18 mouse cellular contexts compared by ENCODE assay signal in the genomic region with DNA sequence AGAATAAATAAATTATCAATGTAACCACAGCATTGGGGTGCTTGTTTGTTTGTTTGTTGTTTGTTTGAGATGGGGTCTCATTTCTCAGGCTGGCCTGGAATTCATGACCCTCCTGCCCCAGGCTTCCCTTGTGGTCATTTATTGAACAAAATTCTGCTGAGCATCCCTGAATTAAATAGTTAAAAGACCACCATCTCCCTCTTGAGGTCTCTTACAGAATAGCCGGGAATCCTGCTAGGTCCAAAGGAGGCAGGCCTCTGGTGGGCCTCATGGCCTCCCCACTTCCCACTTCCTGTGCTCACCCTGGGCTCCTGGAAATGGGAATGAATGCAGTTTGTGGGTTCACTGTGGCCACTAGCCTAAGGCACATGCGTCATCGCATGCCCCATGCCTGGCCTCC. TPM values are rescaled to one million over a fixed set of nuclear protein-coding genes. Genes with fewer than 3 reads are reported as not detected.
DNase-seq lines count a peak whose midpoint lies in the region; ATAC-seq and TF ChIP-seq lines count a peak whose summit lies in the region.
"Had no signal": no experiment of that assay in that cellular context is flagged by ENCODE, and none has a peak within 500 bp of the region (broad histone marks: within the 10 kb centered on the region; RNA-seq: fewer than 3 reads in every experiment).

No protein-coding gene starts in this region.

- H3K36me3 ChIP-seq in hindbrain, postnatal 0 days (ENCODE audit: insufficient read depth, low read length): no peaks in the 10 kb centered on the region
- H3K36me3 ChIP-seq in hindbrain, embryonic 14.5 days (replicated peaks; ENCODE audit: control insufficient read depth, insufficient read depth): no peaks in the 10 kb centered on the region
- H3K36me3 ChIP-seq in lung, postnatal 0 days (ENCODE audit: insufficient read depth, low read length): no peaks in the 10 kb centered on the region
- no peaks in the 10 kb centered on the region for H3K36me3 ChIP-seq in stomach, embryonic 16.5 days (ENCODE audit: control insufficient read depth, insufficient read depth, low read length)
- H3K36me3 ChIP-seq: forebrain, embryonic 12.5 days; hindbrain, embryonic 12.5 days; liver, embryonic 15.5 days had no signal

- H3K27ac ChIP-seq in hindbrain, postnatal 0 days: no peak overlapping the region
- H3K27ac ChIP-seq in hindbrain, embryonic 14.5 days: no peak overlapping the region
- H3K27ac ChIP-seq in lung, postnatal 0 days (ENCODE audit: low read length): no peak overlapping the region
- H3K27ac ChIP-seq in stomach, embryonic 16.5 days (ENCODE audit: low read length): no peak overlapping the region
- H3K27ac ChIP-seq: forebrain, embryonic 12.5 days; hindbrain, embryonic 12.5 days; liver, embryonic 15.5 days had no signal

- H3K9me3 ChIP-seq in hindbrain, postnatal 0 days (ENCODE audit: low read length): no peaks in the 10 kb centered on the region
- H3K9me3 ChIP-seq in hindbrain, embryonic 14.5 days (ENCODE audit: control insufficient read depth, low read length): no peaks in the 10 kb centered on the region
- no peaks in the 10 kb centered on the region for H3K9me3 ChIP-seq in lung, postnatal 0 days (ENCODE audit: low read length)
- no peaks in the 10 kb centered on the region for H3K9me3 ChIP-seq in stomach, embryonic 16.5 days (replicated peaks; ENCODE audit: control insufficient read depth, low read length)
- H3K9me3 ChIP-seq: forebrain, embryonic 12.5 days; hindbrain, embryonic 12.5 days; liver, embryonic 15.5 days had no signal

- no peak overlapping the region for H3K4me2 ChIP-seq in hindbrain, postnatal 0 days (ENCODE audit: low read depth, low read length)
- H3K4me2 ChIP-seq in hindbrain, embryonic 14.5 days (replicated peaks): no peak overlapping the region
- H3K4me2 ChIP-seq in lung, postnatal 0 days (replicated peaks; ENCODE audit: low read depth, low read length): no peak overlapping the region
- H3K4me2 ChIP-seq in stomach, embryonic 16.5 days (ENCODE audit: low read depth, low read length): no peak overlapping the region
- H3K4me2 ChIP-seq: forebrain, embryonic 12.5 days; hindbrain, embryonic 12.5 days; liver, embryonic 15.5 days had no signal

- WGBS in hindbrain, postnatal 0 days: 65% methylated on average over 3 of the region's 3 CpGs
- WGBS in hindbrain, embryonic 14.5 days: 64% methylated on average over 3 of the region's 3 CpGs
- WGBS in lung, postnatal 0 days: 64% methylated on average over 3 of the region's 3 CpGs
- 54% methylated on average over 3 of the region's 3 CpGs for WGBS in stomach, embryonic 16.5 days

- peak; percentile 56 for DNase-seq in hindbrain, postnatal 0 days (ENCODE audit: low spot score)
- DNase-seq in hindbrain, embryonic 14.5 days (ENCODE audit: low spot score): no peak
- DNase-seq in lung, postnatal 0 days (ENCODE audit: low spot score): peak; percentile 25
- no peak for DNase-seq in lung, postnatal 25 days (ENCODE audit: low spot score)
- DNase-seq in R1 (ENCODE audit: low read depth, low spot score): peak; percentile 45
- DNase-seq in adrenal gland, adult 8-10 months: no peak
- DNase-seq in frontal cortex, postnatal 10 days (ENCODE audit: low spot score in 2 of 2): no peak
- DNase-seq: adrenal gland, postnatal 14 days; cerebellum, adult 9-11 months; kidney, postnatal 10 days; thymus, adult 18-20 months had no signal

- no peak for ATAC-seq in hindbrain, postnatal 0 days
- ATAC-seq in hindbrain, embryonic 14.5 days (ENCODE audit: low FRiP score): no peak
- no peak for ATAC-seq in lung, postnatal 0 days
- no peak for ATAC-seq in stomach, embryonic 16.5 days (ENCODE audit: insufficient read depth, low FRiP score)

- no peak for TF ChIP-seq EP300 in lung, postnatal 0 days (IDR thresholded peaks at IDR 0.05)

- no peak overlapping the region for H3K4me3 ChIP-seq in hindbrain, postnatal 0 days (ENCODE audit: low read length)
- no peak overlapping the region for H3K4me3 ChIP-seq in hindbrain, embryonic 14.5 days (replicated peaks; ENCODE audit: low read length)
- no peak overlapping the region for H3K4me3 ChIP-seq in lung, postnatal 0 days (ENCODE audit: low read depth, low read length)
- no peak overlapping the region for H3K4me3 ChIP-seq in stomach, embryonic 16.5 days (replicated peaks; ENCODE audit: low read length)
- H3K4me3 ChIP-seq: forebrain, embryonic 12.5 days; hindbrain, embryonic 12.5 days; liver, embryonic 15.5 days had no signal

- no peaks in the 10 kb centered on the region for H3K4me1 ChIP-seq in hindbrain, postnatal 0 days (ENCODE audit: insufficient read depth, low read length)
- H3K4me1 ChIP-seq in hindbrain, embryonic 14.5 days (replicated peaks; ENCODE audit: control insufficient read depth, insufficient read depth, low read length): no peaks in the 10 kb centered on the region
- no peaks in the 10 kb centered on the region for H3K4me1 ChIP-seq in lung, postnatal 0 days (ENCODE audit: insufficient read depth, low read depth, low read length)
- H3K4me1 ChIP-seq in stomach, embryonic 16.5 days (ENCODE audit: control insufficient read depth, insufficient read depth, low read length): no peaks in the 10 kb centered on the region

- peak; percentile 66 for TF ChIP-seq CTCF in hindbrain, postnatal 0 days (IDR thresholded peaks at IDR 0.05; ENCODE audit: low read depth)
- peak; percentile 43 for TF ChIP-seq CTCF in lung, postnatal 0 days (IDR thresholded peaks at IDR 0.05)

- H3K27me3 ChIP-seq in hindbrain, postnatal 0 days (ENCODE audit: insufficient read depth, low read length): no peaks in the 10 kb centered on the region
- no peaks in the 10 kb centered on the region for H3K27me3 ChIP-seq in hindbrain, embryonic 14.5 days (ENCODE audit: control insufficient read depth, insufficient read depth, low read length)
- no peaks in the 10 kb centered on the region for H3K27me3 ChIP-seq in lung, postnatal 0 days (replicated peaks; ENCODE audit: insufficient read depth, low read length)
- no peaks in the 10 kb centered on the region for H3K27me3 ChIP-seq in stomach, embryonic 16.5 days (ENCODE audit: control insufficient read depth, insufficient read depth, low read length)

- no peak overlapping the region for H3K9ac ChIP-seq in hindbrain, postnatal 0 days (replicated peaks; ENCODE audit: low read length)
- no peak overlapping the region for H3K9ac ChIP-seq in hindbrain, embryonic 14.5 days
- no peak overlapping the region for H3K9ac ChIP-seq in lung, postnatal 0 days (replicated peaks; ENCODE audit: low read depth)
- peak overlapping the region; percentile 37; the same call in 1 of the 2 replicates for H3K9ac ChIP-seq in stomach, embryonic 16.5 days (ENCODE audit: low read length)
- H3K9ac ChIP-seq: forebrain, embryonic 12.5 days; hindbrain, embryonic 12.5 days; liver, embryonic 15.5 days had no signal

RNA-seq across cellular contexts. Expression of gene H1f0, which starts 9.4 kb away (rescaled TPM):
- total RNA-seq in hindbrain, postnatal 0 days (2014; rRNA removed): 211 and 233 TPM in 2 replicates
- 259 and 272 TPM in 2 replicates for polyA plus RNA-seq in hindbrain, postnatal 0 days (2015; fragmentation: Nextera tagmentation; extraction: Ambion mirVana)
- 74.8 and 75.7 TPM in 2 replicates for polyA plus RNA-seq in hindbrain, embryonic 14.5 days (2014; fragmentation: Nextera tagmentation; extraction: Ambion mirVana)
- 263 and 311 TPM in 2 replicates for polyA plus RNA-seq in lung, postnatal 0 days (2015; fragmentation: Nextera tagmentation; extraction: Ambion mirVana)
- polyA plus RNA-seq in stomach, embryonic 16.5 days (2015; fragmentation: Nextera tagmentation; extraction: Ambion mirVana): 479 and 551 TPM in 2 replicates
- 100 to 1,000 TPM; 122 to 250 (median 176) TPM for total RNA-seq in adrenal gland, adult 8-10 months (2022)

RNA-seq across cellular contexts. Expression of gene Galr3, which starts 22.8 kb away (rescaled TPM):
- 0.47 and 1.2 TPM in 2 replicates for total RNA-seq in hindbrain, postnatal 0 days (2014; rRNA removed)
- polyA plus RNA-seq in hindbrain, postnatal 0 days (2015; fragmentation: Nextera tagmentation; extraction: Ambion mirVana): 0.20 and 0.25 TPM in 2 replicates
- not detected in 2 replicates for polyA plus RNA-seq in hindbrain, embryonic 14.5 days (2014; fragmentation: Nextera tagmentation; extraction: Ambion mirVana)
- polyA plus RNA-seq in lung, postnatal 0 days (2015; fragmentation: Nextera tagmentation; extraction: Ambion mirVana): 0.12 and 0.14 TPM in 2 replicates
- polyA plus RNA-seq in stomach, embryonic 16.5 days (2015; fragmentation: Nextera tagmentation; extraction: Ambion mirVana): 0.26 and 0.43 TPM in 2 replicates
- total RNA-seq in adrenal gland, adult 8-10 months (2022): under 1 TPM in 3 of 4 experiments, not detected in 1; 0.28 to 0.31 (median 0.30) TPM
- total RNA-seq: gastrocnemius, adult 8-10 months; neutrophil, adult 5-6 weeks had no signal
- polyA plus RNA-seq: embryonic facial prominence, embryonic 14.5 days; forebrain, embryonic 12.5 days; hindbrain, embryonic 12.5 days had no signal

RNA-seq across cellular contexts. Expression of gene Ankrd54, which starts 43.8 kb away (rescaled TPM):
- total RNA-seq in hindbrain, postnatal 0 days (2014; rRNA removed): 60.4 and 62.5 TPM in 2 replicates
- 36.7 and 42.4 TPM in 2 replicates for polyA plus RNA-seq in hindbrain, postnatal 0 days (2015; fragmentation: Nextera tagmentation; extraction: Ambion mirVana)
- polyA plus RNA-seq in hindbrain, embryonic 14.5 days (2014; fragmentation: Nextera tagmentation; extraction: Ambion mirVana): 42.2 and 53.1 TPM in 2 replicates
- polyA plus RNA-seq in lung, postnatal 0 days (2015; fragmentation: Nextera tagmentation; extraction: Ambion mirVana): 45.4 and 48.4 TPM in 2 replicates
- polyA plus RNA-seq in stomach, embryonic 16.5 days (2015; fragmentation: Nextera tagmentation; extraction: Ambion mirVana): 35.7 and 35.8 TPM in 2 replicates
- total RNA-seq in adrenal gland, adult 8-10 months (2022): 10 to 100 TPM; 24.6 to 34.9 (median 28.2) TPM

RNA-seq across cellular contexts. Expression of gene Eif3l, which starts 56.1 kb away (rescaled TPM):
- total RNA-seq in hindbrain, postnatal 0 days (2014; rRNA removed): 221 and 229 TPM in 2 replicates
- 163 and 164 TPM in 2 replicates for polyA plus RNA-seq in hindbrain, postnatal 0 days (2015; fragmentation: Nextera tagmentation; extraction: Ambion mirVana)
- polyA plus RNA-seq in hindbrain, embryonic 14.5 days (2014; fragmentation: Nextera tagmentation; extraction: Ambion mirVana): 170 and 177 TPM in 2 replicates
- polyA plus RNA-seq in lung, postnatal 0 days (2015; fragmentation: Nextera tagmentation; extraction: Ambion mirVana): 99.3 and 101 TPM in 2 replicates
- polyA plus RNA-seq in stomach, embryonic 16.5 days (2015; fragmentation: Nextera tagmentation; extraction: Ambion mirVana): 208 and 211 TPM in 2 replicates
- total RNA-seq in adrenal gland, adult 8-10 months (2022): 100 to 1,000 TPM; 136 to 157 (median 140) TPM

Comparison
In these comparisons a context has a peak if more than half of its experiments do, and no peak if none do; other contexts are left out.
1. DNase-seq: peak in hindbrain, postnatal 0 days (single experiment), lung, postnatal 0 days (single experiment) and R1 (single experiment); none in hindbrain, embryonic 14.5 days (single experiment), lung, postnatal 25 days (single experiment), adrenal gland, adult 8-10 months (single experiment) and frontal cortex, postnatal 10 days (0 of 2).